Mouse (Mus musculus): ENCODE data around the gene Slc17a7.
"Not testable (repeated sequence)": the region's sequence is repeated elsewhere in the genome, so short reads cannot be mapped to it uniquely, and the experiment has no call there.

The Slc17a7 gene

DNA sequence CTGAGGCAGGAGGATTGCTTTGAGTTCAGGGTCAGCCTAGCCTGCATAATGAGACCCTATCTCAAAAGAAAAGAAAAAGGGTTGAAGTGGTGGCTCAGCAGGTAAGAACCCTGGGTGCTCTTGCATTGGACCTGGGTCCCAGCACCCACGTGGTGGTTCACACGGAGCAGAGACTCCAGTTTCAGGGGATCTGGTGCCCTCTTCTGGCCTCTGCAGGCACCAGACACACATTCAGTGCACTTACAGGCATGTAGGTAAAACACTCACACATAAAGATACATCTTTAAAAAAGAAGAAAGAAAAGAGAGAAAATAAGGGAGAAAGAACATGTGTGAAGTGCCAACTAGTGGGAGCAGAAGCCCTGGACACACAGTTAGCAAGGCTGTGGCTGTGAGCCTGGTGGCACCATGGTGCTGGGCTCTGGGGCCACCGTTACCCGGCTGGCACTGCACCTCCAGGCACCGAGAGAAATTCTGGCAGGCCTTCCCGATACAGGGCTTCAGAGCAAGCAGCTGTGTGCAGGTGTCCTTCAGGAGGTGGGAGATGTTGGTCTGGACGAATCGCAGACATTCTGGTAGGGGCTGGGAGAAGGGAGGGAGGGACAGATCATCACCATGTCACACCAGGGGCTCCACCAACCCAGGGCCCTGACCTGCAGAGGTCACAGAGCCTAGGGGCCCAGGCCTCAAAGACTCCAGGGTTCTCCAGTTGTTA, 30.1 kb upstream of the Slc17a7 start:
- DNase-seq (ENCODE audit: low spot score in 2 of 2) = no peak

DNA sequence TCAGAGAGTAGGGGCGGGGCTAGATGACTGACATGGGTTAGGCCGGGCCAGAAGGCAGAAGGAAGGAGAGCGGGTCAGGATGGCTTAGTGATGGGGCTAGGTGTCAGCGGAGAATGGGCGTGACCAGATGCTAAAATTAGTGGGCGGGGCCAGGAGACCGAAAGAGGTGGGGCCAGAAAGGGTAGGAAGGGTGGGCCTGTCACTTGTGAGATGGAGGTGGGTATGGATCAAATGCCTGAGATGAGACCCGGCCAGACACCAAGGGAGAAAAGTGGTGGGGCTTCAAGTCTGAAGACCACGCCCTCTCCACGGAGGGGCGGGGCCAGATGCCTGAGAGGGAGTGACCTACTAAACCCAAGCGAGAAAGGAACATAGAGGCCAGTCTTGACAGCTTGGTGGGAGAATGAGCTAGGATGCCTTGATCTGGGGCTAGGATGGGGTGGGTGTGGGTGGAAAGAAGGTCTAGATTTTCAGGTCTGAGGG, 29.2 kb upstream of the Slc17a7 start:
- no peak for DNase-seq (ENCODE audit: low spot score in 2 of 2)

DNA sequence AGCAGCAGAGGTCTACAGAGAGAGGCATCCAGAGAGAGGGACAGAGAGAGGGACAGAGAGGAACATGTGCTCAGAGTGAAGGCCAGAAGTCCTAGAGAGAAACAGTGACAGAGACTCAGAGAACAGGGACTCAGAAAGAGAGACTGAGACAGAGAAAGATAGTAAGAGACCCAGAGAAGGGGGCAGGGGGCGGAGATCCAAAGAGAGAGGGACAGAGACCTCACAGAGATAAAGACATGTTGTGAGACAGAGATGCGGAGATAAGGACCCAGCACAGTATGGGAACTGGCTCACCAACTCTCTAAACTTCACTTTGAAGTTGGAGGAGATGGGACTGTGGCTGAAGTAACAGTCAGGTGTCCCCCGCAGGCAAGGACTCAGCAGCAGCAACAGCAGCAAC, 28.4 kb upstream of the Slc17a7 start:
- DNase-seq (ENCODE audit: low spot score in 2 of 2) = no peak

DNA sequence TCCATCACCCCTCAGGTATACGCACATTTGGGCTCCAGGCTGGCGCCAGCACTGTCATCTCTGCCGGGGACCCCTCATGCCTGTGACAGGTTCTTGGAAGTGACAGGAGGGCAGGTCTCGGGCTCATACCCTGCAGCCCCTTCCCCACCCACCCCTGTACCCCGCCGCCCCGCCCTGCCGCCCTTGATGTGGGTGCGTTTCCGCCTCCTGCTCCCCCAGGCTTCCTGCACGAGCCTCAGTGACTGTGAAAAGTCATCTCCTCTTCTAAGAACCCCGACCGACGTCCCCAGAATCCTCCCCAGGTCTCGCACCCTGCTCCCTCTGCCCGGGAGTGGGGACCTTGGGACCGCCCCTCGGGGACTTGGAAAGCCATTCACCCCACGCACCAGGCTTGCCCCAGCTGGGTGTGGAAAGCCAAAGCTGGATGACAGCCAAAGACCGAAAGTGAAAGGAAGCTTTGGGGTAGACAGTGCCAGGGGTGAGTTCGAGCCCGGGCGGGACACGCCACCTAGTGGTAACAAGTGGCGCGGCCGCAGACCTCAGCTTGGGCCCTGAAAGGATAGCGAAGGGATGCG, 27.7 kb upstream of the Slc17a7 start, which contains the start of the genes Gm45713 and Flt3l:
Gene Gm45713, minus strand, starts transcription at position 239 of the 575 bp plus-strand sequence.
Gene Flt3l, minus strand, starts transcription at position 440 of the 575 bp plus-strand sequence.
- peak; percentile 65 to 76 for DNase-seq (ENCODE audit: low spot score in 2 of 2)

DNA sequence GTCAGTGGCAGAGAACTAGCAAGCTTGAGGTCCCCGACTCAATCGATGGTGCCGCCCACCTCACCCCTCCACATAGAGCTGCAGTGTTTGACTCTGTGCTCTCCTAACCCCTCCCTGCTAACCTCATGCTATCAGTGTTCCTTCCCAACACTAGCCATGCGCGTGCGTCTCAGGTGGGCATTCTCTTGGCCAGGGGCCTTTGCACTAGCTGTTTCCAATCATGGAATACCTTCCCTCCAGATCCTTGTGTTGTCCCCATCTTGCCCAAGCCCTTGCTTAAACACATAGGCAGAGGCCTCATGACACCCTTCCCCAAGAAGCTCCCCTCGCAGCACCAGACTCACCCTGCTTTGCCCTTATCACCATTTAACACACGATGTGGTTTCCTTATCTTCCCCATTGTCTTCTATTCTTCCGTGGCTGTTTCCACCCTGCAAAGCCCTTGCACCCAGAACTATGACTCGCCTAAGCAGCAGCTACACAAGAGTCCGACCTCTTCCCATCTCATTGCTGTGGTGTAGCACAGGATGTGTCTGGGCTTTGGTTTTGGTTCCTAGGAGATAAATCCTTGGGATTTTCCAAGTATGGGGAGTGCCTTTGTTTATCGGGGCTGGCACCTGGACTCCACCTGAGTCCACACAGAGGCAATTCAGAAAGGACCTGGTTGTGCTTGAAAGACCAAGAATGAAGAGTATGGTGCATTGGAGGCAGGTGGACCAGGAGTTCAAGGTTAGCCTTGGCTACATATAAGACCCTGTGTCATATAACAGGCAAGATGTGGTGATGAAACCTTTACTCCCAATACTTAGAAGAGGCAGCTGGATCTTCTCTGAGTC, 26.4 kb upstream of the Slc17a7 start:
- DNase-seq (ENCODE audit: low spot score in 2 of 2) = no peak

DNA sequence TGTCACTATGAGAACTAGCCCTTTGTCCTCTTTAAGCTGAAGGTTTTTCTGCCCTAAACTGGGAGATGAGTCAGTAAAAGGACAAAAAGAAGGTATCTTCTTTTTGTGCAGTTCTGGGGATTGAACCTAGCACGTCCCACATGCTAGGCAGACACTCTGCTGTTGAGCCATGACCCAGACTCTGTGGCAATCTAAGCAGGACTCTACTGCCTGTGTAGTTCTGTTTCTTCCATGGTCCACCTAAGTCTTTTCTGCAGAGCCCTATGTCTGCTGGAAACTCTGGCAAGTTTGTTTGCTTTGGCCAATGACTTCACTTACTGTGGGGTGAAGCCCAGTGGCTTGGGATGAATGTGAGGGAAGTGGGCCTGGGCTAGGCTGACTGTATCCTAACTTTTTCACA, 25.3 kb upstream of the Slc17a7 start:
- DNase-seq (ENCODE audit: low spot score in 2 of 2) = no peak

DNA sequence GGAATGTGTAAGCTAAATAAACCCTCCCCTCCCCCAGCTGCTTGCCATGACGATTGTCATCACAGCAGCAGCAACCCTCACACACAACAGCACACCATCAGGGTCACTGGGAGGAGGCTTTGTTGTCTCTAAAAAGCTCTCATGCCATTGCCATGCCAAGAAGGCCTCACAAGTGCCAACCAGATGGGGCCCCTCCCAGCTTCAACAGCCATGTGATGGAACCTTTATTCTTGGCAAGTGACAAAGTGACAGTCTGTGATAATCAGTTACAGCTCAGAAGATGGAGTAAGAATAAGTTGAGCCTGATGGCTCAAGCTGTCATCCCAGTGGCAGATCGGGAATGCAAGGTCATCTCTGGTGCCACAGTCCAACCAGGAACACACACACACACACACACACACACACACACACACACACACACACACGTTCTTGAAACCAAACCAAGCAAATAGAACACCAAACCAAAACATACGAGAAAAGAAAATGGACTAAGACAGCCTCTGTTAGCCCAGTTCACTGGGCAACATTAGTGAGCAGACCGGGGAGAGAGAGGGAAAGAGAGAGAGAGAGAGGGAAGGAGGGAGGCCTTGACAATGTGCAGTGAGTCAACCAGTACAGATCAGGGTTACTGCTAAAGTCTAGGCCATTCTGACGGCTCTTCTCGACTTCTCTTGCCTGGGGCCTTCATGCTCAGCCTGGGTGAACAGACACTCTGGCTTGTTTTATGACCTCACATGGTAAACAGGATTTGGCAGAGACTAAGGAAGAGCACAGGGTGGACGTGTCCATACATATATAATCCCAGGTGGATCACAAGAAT, 23.6 kb upstream of the Slc17a7 start:
- no peak for DNase-seq (ENCODE audit: low spot score in 2 of 2)

DNA sequence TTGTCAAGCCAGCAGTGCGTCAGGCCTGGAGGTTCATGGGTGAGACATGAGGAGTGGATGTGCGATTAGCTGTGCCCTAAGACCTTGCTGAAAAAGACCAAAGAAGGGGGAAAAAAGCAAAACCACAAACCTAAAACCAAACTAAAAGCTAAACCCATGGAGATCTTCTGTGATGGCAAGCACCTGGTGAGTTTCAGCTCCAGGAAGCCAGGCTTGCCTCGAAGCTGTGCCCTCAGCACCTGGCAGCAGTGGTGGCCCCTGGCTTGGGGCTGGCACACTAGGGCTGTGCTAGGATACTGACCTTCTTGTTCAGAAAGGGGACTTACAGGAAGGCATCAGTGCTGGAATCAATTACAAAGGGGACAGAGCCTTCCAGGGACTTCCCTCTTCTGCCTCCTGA, 22.4 kb upstream of the Slc17a7 start:
- no peak for DNase-seq (ENCODE audit: low spot score in 2 of 2)

DNA sequence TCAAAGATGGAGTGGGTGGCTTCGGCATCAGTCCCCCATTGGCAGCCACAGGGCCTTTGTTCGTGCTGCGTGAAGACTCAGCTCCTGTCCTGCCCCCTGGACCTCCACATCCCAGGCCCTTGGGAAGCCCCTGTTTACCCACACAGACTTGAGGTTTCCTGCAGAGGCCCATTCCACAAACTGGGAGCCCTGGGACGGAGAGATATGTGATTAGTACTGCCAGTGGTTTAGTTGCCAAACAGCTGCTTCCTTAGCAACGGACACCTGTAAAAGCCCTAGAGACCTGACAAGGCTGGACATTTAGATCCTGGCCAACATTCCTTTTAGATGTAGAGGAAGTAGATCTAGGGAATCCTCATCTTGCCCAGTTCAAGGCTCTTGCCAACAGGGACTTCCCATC, 21.8 kb upstream of the Slc17a7 start:
- no peak for DNase-seq (ENCODE audit: low spot score in 2 of 2)

DNA sequence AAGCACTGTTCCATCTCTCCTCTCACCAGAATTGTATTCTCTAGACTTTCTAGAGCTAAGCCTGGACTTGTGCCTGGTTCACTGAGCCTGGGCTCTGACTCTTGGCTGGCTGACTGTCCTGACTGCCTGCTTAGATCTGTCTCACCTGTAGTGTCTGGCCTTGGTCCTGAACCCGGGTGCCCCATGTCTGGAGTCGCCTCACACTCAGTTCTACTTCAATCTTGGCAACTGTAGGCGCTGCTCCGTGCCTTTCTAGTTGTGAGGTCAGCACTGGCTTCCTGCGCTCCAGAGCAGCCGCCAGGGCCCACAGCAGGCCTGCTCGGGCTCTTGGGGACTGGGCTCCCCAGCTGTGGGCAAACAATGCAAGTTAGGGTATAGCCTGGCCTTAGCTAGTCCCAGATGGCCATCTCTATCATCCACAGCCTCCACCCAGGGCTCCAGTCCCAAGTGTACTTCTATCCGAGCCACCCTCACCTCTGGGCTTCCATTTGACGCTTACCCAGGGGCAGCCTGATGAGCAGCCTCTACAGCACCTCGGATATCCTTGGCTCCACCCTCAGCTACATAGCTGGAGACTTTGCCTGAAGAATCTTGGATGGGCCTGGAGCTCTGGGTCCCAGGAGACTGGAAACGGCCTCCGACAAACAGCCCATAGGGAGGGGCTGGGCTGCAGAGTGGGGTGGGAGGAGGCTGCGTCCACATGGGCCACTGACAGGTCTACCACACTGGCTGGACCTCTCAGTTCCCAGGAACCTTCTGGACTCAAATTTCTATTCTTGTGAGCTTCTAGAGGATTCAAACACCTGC, 19.2 kb upstream of the Slc17a7 start:
- DNase-seq (ENCODE audit: low spot score in 2 of 2) = no peak

DNA sequence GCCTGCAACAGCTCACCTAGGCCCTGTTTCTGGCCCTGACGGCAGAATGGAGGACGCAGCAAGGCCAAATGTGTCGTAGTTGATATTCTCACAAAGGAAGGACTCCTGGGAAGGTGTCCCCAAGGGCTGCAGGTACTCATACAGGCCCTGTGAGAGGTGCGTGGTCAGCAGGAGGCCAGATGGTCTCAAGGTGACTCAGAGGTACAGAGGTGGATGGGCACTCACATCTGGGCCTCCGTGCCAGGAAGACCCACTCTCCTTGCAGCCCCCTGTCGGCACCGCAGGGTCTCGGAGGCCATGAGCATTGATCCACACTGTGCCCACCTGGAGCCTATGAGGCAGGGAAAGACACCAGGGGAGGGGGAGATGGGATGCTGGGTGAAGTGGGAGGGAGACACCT, 18.3 kb upstream of the Slc17a7 start:
- DNase-seq (ENCODE audit: low spot score in 2 of 2) = no peak

DNA sequence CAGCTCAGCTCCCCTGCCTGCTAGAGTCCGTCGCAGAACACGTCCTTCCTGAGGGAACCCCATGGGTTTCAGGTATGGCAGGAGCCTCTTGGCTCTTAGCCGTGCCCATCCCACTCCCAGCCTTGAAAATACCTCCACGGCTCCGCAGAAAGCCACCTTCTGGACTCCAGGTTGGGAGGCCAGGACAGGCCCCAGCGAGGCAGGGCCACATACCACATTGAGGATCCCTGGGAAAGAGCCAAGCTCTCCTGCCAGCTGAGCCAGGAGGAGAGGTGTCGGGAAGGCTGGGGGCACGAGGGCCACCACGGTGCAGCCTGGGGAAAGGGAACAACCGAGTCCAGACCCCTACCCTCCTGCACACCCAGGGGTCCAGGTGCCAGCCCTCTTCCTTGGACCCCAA, 16.5 kb upstream of the Slc17a7 start:
- no peak for DNase-seq (ENCODE audit: low spot score in 2 of 2)

DNA sequence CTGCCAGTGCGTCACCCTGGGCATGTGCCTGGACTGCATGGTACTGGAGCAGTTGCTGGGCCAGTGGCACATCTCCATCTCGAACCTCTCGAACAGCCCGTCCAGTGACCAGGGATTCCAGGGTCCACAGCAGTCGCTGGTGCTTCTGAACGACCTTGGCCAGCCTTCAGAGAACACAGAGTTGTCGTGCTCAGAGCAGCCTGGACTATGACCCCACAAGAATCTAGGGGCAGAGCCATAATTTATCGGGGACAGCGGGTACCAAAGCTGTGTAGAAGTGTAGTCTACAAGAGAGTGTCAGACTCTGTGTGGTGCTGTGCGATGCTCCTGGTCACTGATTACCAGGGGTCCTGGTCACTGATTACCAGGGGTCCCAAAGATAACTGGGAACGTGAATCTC, 15.8 kb upstream of the Slc17a7 start:
- no peak for DNase-seq (ENCODE audit: low spot score in 2 of 2)

DNA sequence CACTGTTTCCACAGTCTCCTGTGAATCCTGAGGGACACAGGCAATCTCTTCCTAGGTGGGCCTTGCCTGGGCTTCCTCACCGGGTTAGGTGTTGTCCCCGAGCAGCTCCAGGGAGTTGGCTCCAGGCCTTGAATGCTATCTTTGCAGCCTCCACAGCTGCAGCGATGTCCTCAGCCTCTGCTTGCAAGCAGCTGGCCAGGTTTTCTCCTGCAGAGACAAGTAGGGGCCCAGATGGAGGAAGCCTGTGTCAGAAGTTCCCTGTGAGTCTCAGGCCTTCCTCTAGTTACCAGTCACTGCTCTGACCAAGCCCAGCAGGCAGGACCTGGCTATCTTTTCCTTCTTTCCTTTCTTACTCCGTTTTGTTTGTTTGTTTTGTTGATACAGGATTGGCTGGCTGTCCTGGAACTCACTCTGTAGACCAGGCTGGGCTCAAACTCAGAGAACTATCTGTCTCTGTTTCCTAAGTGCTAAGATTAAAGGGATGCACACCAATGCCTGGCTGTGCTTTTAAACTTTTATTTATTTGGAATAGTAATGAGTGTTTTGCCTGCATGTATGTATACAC, 15.1 kb upstream of the Slc17a7 start:
- no peak for DNase-seq (ENCODE audit: low spot score in 2 of 2)

DNA sequence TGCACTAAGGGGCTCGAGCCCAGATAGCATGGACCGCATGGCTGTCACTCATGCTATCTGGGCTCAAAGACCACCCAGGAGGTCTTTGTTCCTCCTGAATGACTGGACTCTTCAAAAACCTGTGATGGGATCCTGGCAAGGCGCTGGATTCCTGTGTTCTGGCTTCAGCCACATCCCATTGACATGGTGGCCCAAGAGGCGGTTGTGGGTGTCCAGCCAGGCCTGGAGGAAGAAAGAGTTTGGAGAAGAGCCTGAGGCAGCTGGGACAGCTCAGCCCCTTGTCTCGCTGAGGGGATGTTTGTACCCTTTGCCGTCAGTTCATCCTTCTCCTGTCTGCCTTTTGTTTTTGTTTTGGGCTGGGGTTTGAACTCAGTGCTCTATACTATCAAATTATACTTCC, 14.2 kb upstream of the Slc17a7 start:
- no peak for DNase-seq (ENCODE audit: low spot score in 2 of 2)

DNA sequence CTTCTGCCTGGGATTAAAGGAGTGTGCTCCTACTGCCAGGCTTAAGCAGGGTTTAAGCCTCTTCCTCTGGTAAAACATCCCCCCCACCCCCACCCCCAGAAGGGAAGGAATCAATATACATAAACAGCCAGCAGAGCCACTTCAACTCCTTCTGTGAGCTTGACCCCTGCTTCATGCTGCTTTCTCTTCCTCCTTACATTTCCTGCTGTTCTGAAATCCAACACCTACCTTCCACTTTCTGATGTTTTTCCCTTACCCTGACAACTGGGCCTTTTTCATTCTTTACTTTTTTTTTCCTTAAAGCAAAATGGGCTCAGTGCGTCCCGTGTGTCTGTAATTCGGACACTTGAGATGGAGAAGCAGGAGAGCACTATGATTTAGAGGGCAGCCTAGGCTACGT, 13.4 kb upstream of the Slc17a7 start:
- DNase-seq (ENCODE audit: low spot score in 2 of 2) = no peak

DNA sequence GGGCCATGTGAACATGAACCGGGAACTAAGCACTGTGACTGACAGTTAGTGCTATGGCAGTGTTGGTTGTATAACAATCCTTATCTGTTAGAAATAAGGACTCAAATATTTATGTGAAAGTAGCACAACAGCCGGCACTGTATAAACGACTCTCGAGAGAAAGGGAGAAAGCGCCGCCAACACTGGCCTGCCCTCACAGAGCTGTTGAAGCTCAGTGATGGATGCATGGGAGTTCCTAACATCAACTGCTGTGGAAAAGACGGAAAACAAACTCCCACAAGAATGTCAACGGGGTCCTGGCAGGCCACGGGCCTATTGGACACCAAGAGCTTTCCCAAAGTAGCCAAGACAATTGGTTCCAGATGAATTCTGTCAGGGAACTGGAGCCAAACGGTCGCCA, 12.4 kb upstream of the Slc17a7 start:
- DNase-seq (ENCODE audit: low spot score in 2 of 2) = no peak

DNA sequence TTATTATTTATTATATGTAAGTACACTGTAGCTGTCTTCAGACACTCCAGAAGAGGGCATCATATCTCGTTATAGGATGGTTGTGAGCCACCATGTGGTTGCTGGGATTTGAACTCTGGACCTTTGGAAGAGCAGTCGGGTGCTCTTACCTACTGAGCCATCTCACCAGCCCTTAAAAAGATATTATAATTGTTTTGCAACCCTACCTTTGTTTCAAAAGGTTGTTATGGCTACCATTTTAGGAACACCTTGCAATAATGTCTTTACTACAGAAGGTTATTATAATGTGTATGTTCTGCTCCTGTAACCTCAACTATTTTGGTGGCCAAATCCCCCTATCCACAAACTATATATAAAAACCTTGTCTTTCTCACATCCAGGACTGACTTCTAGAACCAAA, 10.7 kb upstream of the Slc17a7 start:
- DNase-seq (ENCODE audit: low spot score in 2 of 2) = not testable (repeated sequence)

DNA sequence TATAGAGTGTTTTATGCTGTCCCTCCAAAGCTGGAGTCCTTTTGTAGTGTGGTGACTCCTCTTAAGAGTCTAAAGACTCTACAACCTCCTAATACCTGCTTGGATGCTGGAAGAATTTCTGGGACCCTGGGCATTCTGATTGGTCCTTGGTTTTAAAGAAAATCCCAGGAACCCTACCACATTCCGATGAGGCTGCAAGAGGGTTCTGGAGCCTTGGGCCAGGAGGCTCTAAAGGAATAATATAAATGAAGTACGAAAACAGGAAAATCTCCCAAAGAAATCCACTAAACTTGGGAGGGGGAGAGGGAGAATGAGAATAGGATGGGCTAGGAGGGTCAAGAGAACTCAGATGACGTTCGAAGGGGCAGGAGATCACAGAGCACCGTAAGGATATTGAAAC, 10.2 kb upstream of the Slc17a7 start:
- DNase-seq (ENCODE audit: low spot score in 2 of 2) = no peak
